Mouse (Mus musculus): ENCODE data around the gene Chd6. TPM values are rescaled to one million over a fixed set of nuclear protein-coding genes. Genes with fewer than 3 reads are reported as not detected.

Gene Chd6
- polyA plus RNA-seq, 1 experiment from 2014 or later, result 49.9 TPM

DNA sequence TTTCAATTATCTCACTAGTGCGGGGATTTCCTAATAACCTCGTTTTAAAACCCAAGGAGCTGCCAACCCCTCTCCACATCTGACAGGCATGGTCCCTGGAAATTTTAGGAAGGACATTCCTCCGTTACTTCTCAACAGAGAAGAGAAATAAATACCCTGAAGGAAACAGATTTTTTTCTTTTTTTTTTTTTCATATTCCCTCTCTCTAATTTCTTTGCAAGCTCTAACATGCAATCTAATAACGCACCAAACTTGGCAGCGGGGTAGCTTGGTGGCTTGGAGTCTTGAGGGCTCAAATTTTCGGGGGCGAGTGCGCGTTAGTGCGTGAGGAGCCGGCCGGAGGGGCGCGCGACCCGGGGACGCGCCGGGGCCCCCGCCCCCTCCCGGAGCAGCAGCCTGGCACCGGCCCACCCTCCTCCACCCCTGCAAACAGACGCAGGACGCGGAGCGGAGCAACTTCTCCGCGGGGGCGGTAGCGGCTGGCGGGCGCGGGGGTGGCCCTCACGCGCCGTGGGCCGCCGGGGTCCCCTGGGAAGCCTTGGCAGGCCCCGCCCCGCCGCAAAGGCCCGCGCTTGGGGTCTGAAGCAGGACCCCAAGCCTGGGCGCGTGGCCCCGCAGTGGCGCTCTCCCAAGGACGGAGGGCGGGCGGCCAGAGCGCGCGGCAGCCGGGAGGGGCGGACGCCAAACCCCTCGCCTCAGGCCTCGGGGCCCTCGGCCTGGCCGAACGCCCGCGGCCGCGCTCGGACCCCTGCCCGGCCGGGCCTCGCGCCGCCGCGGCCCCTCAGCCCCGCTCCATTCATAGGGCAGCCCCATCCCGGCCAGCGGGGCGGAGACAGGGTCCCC, 569 bp downstream of the Chd6 start:
- peak; percentile 49 for ATAC-seq (ENCODE audit: insufficient number of reproducible peaks, insufficient read depth, low FRiP score, low TSS enrichment, low read depth)
- H3K27ac ChIP-seq, result peak overlapping the region; percentile 100
- 0 out of 2 replicates have a peak, but pooled peaks cover 3% of the 10 kb centered on the region for H3K36me3 ChIP-seq
- under 1% methylated on average over 74 of the region's 77 CpGs for WGBS
- no peaks in the 10 kb centered on the region for H3K27me3 ChIP-seq
- peak overlapping the region; percentile 98 for H3K9ac ChIP-seq
- peak overlapping the region; percentile 67 for H3K4me2 ChIP-seq
- H3K4me3 ChIP-seq, result peak overlapping the region; percentile 96
- peaks cover 36% of the 10 kb centered on the region for H3K4me1 ChIP-seq
- H3K9me3 ChIP-seq, result no peaks in the 10 kb centered on the region

DNA sequence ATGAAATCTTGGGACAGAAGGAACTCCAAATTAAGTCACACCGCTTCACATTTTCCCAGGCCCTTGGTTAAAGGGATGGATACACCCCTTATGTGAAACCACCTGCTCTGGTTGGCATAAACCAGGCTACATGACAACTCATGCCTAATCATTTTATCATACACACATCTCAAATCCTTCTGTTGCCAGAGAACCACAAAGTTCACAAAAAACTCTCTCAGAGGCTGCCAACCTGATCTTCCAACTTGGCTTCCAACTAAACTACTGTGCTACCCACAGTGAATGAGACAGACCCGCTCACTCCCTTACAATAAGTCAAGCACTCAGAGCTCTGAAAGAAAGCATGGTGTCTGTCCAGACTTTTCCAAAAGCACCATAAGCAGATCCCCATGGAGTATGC, 1.6 kb downstream of the Chd6 start:
- no peak for ATAC-seq (ENCODE audit: insufficient number of reproducible peaks, insufficient read depth, low FRiP score, low TSS enrichment, low read depth)
- WGBS, result 82% methylated on average over 2 of the region's 2 CpGs
- peak overlapping the region; percentile 96 for H3K4me3 ChIP-seq

GRCm38 (mm10) chr2:161103769-161104168, 5.1 kb downstream of the Chd6 start:
- H3K36me3 ChIP-seq, result 0 out of 2 replicates have a peak, but pooled peaks cover 3% of the 10 kb centered on the region
- no peak overlapping the region for H3K9ac ChIP-seq
- ATAC-seq (ENCODE audit: insufficient number of reproducible peaks, insufficient read depth, low FRiP score, low TSS enrichment, low read depth), result no peak
- peaks cover 55% of the 10 kb centered on the region for H3K4me1 ChIP-seq
- H3K27me3 ChIP-seq, result no peaks in the 10 kb centered on the region
- H3K27ac ChIP-seq, result no peak overlapping the region
- no peaks in the 10 kb centered on the region for H3K9me3 ChIP-seq
- H3K4me3 ChIP-seq, result no peak overlapping the region
- WGBS, result 68% methylated on average over 5 of the region's 5 CpGs
- H3K4me2 ChIP-seq, result no peak overlapping the region

More for the DNA sequence above, 1.6 kb downstream of the Chd6 start:
- no peaks in the 10 kb centered on the region for H3K27me3 ChIP-seq
- H3K4me1 ChIP-seq, result peaks cover 42% of the 10 kb centered on the region
- peak overlapping the region; percentile 67 for H3K4me2 ChIP-seq
- no peaks in the 10 kb centered on the region for H3K9me3 ChIP-seq
- no peak overlapping the region for H3K9ac ChIP-seq
- H3K36me3 ChIP-seq, result 0 out of 2 replicates have a peak, but pooled peaks cover 3% of the 10 kb centered on the region
- H3K27ac ChIP-seq, result no peak overlapping the region

GRCm38 (mm10) chr2:161102102-161102501, 6.8 kb downstream of the Chd6 start:
- ATAC-seq (ENCODE audit: insufficient number of reproducible peaks, insufficient read depth, low FRiP score, low TSS enrichment, low read depth), result no peak
- peaks cover 46% of the 10 kb centered on the region for H3K4me1 ChIP-seq
- H3K9ac ChIP-seq, result no peak overlapping the region
- H3K9me3 ChIP-seq, result no peaks in the 10 kb centered on the region
- H3K4me2 ChIP-seq, result no peak overlapping the region
- WGBS, result 38% methylated on average over 3 of the region's 3 CpGs
- no peak overlapping the region for H3K4me3 ChIP-seq
- 0 out of 2 replicates have a peak, but pooled peaks cover 3% of the 10 kb centered on the region for H3K36me3 ChIP-seq
- H3K27ac ChIP-seq, result no peak overlapping the region
- no peaks in the 10 kb centered on the region for H3K27me3 ChIP-seq

DNA sequence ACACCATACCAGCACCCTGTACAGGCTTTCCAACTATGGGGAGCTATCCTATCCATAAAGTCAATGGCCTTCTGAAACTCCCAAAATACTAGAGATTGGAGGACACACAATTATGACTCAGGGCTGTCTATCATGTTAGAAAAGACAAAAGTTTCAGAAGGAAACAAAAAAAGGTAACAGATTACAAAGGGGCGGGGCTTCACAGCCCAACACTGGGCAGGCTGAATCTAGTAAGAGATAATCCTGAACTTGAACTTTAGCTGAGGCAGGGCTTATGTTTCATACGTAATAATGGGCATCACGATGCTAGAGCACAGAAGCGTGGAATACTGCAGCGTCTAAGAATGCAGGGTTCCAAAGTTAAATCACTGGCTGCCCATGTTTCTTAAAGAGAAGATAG, 11.1 kb downstream of the Chd6 start:
- Histone ChIP-seq H3K4me2 (no peak overlapping the region), H3K36me3 (no peaks in the 10 kb centered on the region), H3K4me1 (peaks cover 27% of the 10 kb centered on the region), H3K27ac (no peak overlapping the region), H3K27me3 (no peaks in the 10 kb centered on the region), H3K4me3 (no peak overlapping the region), H3K9ac (no peak overlapping the region), H3K9me3 (no peaks in the 10 kb centered on the region)
- 85% methylated on average over 5 of the region's 5 CpGs for WGBS
- no peak for ATAC-seq (ENCODE audit: insufficient number of reproducible peaks, insufficient read depth, low FRiP score, low TSS enrichment, low read depth)

DNA sequence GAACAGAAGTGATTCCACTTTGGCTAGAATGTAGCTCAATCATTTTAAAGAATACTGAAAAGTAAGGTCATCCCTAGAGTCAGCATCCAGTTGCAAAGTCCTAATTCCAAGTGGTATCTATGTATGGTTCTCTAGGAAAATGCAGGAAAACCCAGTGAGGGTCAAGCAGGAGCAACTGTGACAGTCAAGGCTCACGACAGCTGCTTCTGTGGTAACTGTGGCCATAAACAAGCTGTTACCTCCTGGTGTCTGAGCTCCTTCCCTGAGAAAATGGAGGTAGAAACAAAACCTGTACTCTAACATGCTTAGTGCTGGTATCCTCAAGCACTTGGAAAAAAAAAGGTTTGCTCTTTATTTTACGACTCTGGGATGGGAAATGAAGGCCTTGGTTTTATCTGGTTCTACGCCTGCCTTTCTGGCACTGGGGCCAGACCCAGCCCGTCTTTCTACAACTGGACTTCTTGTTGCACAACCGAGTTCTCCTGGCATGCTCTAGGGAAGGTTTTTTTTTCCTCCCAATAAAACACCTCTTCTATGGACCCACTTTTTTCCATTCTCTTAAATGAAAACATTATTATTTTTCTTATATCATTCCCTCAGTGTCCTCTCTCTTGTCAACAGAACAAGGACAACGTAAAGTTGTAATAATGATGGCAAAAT, 18.0 kb downstream of the Chd6 start:
- H3K9me3 ChIP-seq, result no peaks in the 10 kb centered on the region
- H3K4me2 ChIP-seq, result no peak overlapping the region
- no peak for ATAC-seq (ENCODE audit: insufficient number of reproducible peaks, insufficient read depth, low FRiP score, low TSS enrichment, low read depth)
- H3K9ac ChIP-seq, result no peak overlapping the region
- no peak overlapping the region for H3K4me3 ChIP-seq
- H3K27ac ChIP-seq, result no peak overlapping the region
- H3K36me3 ChIP-seq, result no peaks in the 10 kb centered on the region
- no peaks in the 10 kb centered on the region for H3K27me3 ChIP-seq
- peaks cover 10% of the 10 kb centered on the region for H3K4me1 ChIP-seq
- 92% methylated on average over 6 of the region's 6 CpGs for WGBS

GRCm38 (mm10) chr2:161090200-161090599, 18.7 kb downstream of the Chd6 start:
- H3K4me3 ChIP-seq, result no peak overlapping the region
- WGBS, result 62% methylated on average over 3 of the region's 3 CpGs
- peaks cover 4% of the 10 kb centered on the region for H3K4me1 ChIP-seq
- no peaks in the 10 kb centered on the region for H3K27me3 ChIP-seq
- no peak overlapping the region for H3K27ac ChIP-seq
- H3K36me3 ChIP-seq, result no peaks in the 10 kb centered on the region
- no peak overlapping the region for H3K4me2 ChIP-seq
- H3K9me3 ChIP-seq, result no peaks in the 10 kb centered on the region
- no peak for ATAC-seq (ENCODE audit: insufficient number of reproducible peaks, insufficient read depth, low FRiP score, low TSS enrichment, low read depth)
- no peak overlapping the region for H3K9ac ChIP-seq

DNA sequence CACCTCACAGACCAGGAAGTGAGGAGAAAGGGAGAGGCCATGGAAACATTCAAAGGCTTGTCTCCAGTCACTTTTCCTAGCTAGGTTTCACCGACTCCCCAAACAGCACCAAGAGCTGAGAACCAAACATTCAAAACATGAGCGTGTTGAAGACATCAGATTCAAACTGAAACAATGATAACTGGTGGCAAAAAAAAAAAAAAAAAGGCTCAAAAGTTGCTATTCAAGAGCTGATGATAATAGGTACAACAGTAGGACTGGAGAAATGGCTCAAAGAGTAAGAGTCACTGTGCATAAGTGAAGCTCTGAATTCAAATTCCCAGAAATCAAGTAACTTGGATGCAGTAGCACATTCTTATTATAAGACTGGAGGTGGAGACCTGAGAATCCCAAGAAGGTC, 30.3 kb downstream of the Chd6 start:
- Histone ChIP-seq H3K9me3 (no peaks in the 10 kb centered on the region), H3K36me3 (0 out of 2 replicates have a peak, but pooled peaks cover 8% of the 10 kb centered on the region), H3K27me3 (no peaks in the 10 kb centered on the region), H3K27ac (no peak overlapping the region), H3K9ac (no peak overlapping the region), H3K4me3 (no peak overlapping the region), H3K4me1 (no peaks in the 10 kb centered on the region), H3K4me2 (no peak overlapping the region)
- WGBS, result 91% methylated on average over 2 of the region's 2 CpGs
- ATAC-seq (ENCODE audit: insufficient number of reproducible peaks, insufficient read depth, low FRiP score, low TSS enrichment, low read depth), result no peak

- H3K27me3 ChIP-seq, result no peaks in the 10 kb centered on the region
- H3K4me3 ChIP-seq, result no peak overlapping the region
- no peaks in the 10 kb centered on the region for H3K4me1 ChIP-seq
- no peak for ATAC-seq (ENCODE audit: insufficient number of reproducible peaks, insufficient read depth, low FRiP score, low TSS enrichment, low read depth)
- no peak overlapping the region for H3K9ac ChIP-seq
- 72% methylated on average over 4 of the region's 4 CpGs for WGBS
- H3K4me2 ChIP-seq, result no peak overlapping the region
- H3K36me3 ChIP-seq, result 0 out of 2 replicates have a peak, but pooled peaks cover 8% of the 10 kb centered on the region
- H3K27ac ChIP-seq, result no peak overlapping the region
- H3K9me3 ChIP-seq, result no peaks in the 10 kb centered on the region
Measured at GRCm38 (mm10) chr2:161076262-161076661, 32.6 kb downstream of the Chd6 start.

- H3K9ac ChIP-seq, result no peak overlapping the region
- ATAC-seq (ENCODE audit: insufficient number of reproducible peaks, insufficient read depth, low FRiP score, low TSS enrichment, low read depth), result no peak
- no peaks in the 10 kb centered on the region for H3K4me1 ChIP-seq
- WGBS, result 93% methylated on average over 5 of the region's 5 CpGs
- 0 out of 2 replicates have a peak, but pooled peaks cover 8% of the 10 kb centered on the region for H3K36me3 ChIP-seq
- H3K27me3 ChIP-seq, result no peaks in the 10 kb centered on the region
- H3K4me2 ChIP-seq, result no peak overlapping the region
- H3K9me3 ChIP-seq, result no peaks in the 10 kb centered on the region
- H3K27ac ChIP-seq, result no peak overlapping the region
- H3K4me3 ChIP-seq, result no peak overlapping the region
Measured at GRCm38 (mm10) chr2:161075553-161075952, 33.3 kb downstream of the Chd6 start.

GRCm38 (mm10) chr2:161066097-161066759, 42.6 kb downstream of the Chd6 start:
- H3K4me1 ChIP-seq, result peaks cover 13% of the 10 kb centered on the region
- no peak for ATAC-seq (ENCODE audit: insufficient number of reproducible peaks, insufficient read depth, low FRiP score, low TSS enrichment, low read depth)
- H3K4me3 ChIP-seq, result no peak overlapping the region
- no peaks in the 10 kb centered on the region for H3K27me3 ChIP-seq
- peaks cover 19% of the 10 kb centered on the region for H3K36me3 ChIP-seq
- WGBS, result 30% methylated on average over 10 of the region's 10 CpGs
- H3K4me2 ChIP-seq, result no peak overlapping the region
- H3K9me3 ChIP-seq, result no peaks in the 10 kb centered on the region
- H3K27ac ChIP-seq, result peak overlapping the region; percentile 62; the same call in 1 of the 2 replicates
- no peak overlapping the region for H3K9ac ChIP-seq

Data from embryonic facial prominence, embryonic 13.5 days (tissue).